Mouse (Mus musculus): ENCODE results near the gene Spock1. TPM values are rescaled to one million over a fixed set of nuclear protein-coding genes. Genes with fewer than 3 reads are reported as not detected.

Gene Spock1
- polyA plus RNA-seq, 1 experiment from 2014 or later = 104 TPM

GRCm38 (mm10) chr13:57736060-57736459 lies 172.1 kb downstream of the Spock1 start:
- Histone ChIP-seq H3K36me3 (replicated peaks; ENCODE audit: control insufficient read depth, insufficient read depth) (no peaks in the 10 kb centered on the region), H3K27ac (0 out of 2 replicates have a peak overlapping the region, but pooled peaks have one; percentile 11), H3K27me3 (ENCODE audit: control insufficient read depth, insufficient read depth, low read length) (no peaks in the 10 kb centered on the region), H3K4me2 (replicated peaks) (no peak overlapping the region), H3K9me3 (ENCODE audit: control insufficient read depth, low read length) (no peaks in the 10 kb centered on the region), H3K4me3 (replicated peaks; ENCODE audit: low read length) (no peak overlapping the region), H3K9ac (no peak overlapping the region), H3K4me1 (replicated peaks; ENCODE audit: control insufficient read depth, insufficient read depth, low read length) (peaks cover 25% of the 10 kb centered on the region)
- WGBS = 60% methylated on average over 7 of the region's 7 CpGs
- DNase-seq (ENCODE audit: low spot score) (no peak), ATAC-seq (ENCODE audit: low FRiP score) (no peak)

DNA sequence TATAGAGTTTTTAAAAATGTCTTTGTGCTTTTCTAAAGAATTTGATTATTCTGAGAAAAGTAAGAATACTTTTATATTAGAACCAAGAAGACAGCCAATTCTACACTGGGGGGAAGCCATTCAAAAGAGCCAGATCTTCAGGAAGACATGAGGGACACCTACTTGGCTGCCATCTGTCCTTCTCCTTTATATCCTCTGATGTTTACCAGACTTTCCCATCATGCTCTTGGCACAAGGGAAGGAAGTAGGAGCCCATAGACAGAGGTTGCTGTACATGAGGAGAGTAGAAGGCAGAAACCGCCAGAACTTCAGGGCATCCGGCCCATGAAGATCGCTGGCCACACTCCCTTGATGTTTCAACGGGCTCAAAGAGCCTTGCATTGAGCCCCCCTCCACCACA lies 173.6 kb downstream of the Spock1 start:
- Histone ChIP-seq H3K9ac (no peak overlapping the region), H3K36me3 (replicated peaks; ENCODE audit: control insufficient read depth, insufficient read depth) (no peaks in the 10 kb centered on the region), H3K4me1 (replicated peaks; ENCODE audit: control insufficient read depth, insufficient read depth, low read length) (peaks cover 25% of the 10 kb centered on the region), H3K9me3 (ENCODE audit: control insufficient read depth, low read length) (no peaks in the 10 kb centered on the region), H3K27me3 (ENCODE audit: control insufficient read depth, insufficient read depth, low read length) (no peaks in the 10 kb centered on the region), H3K27ac (no peak overlapping the region), H3K4me2 (replicated peaks) (no peak overlapping the region), H3K4me3 (replicated peaks; ENCODE audit: low read length) (no peak overlapping the region)
- DNase-seq (ENCODE audit: low spot score) (no peak), ATAC-seq (ENCODE audit: low FRiP score) (no peak)
- 84% methylated on average over 4 of the region's 4 CpGs for WGBS

DNA sequence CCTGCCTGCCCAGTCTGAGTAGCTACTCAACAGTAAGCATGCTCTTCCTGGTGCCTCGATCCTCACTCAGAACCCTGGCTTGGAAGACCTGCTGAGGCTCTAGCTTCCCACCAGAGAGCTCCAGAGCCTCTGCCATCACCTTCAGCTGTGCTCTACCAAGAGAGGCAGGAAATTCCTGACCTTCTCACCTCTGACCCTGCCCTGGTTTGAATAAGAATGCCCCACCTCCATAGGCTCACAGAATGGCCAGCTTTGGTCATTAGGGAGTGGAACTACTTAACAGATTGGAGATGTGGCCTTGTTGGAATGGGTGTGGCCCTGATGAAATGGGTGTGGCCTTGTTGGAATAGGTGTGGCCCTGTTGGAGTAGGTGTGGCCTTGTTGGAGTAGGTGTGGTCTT lies 174.6 kb downstream of the Spock1 start:
- 76% methylated on average over 1 of the region's 1 CpGs for WGBS
- DNase-seq (ENCODE audit: low spot score) (no peak), ATAC-seq (ENCODE audit: low FRiP score) (no peak)
- Histone ChIP-seq H3K4me3 (replicated peaks; ENCODE audit: low read length) (no peak overlapping the region), H3K9ac (no peak overlapping the region), H3K27me3 (ENCODE audit: control insufficient read depth, insufficient read depth, low read length) (no peaks in the 10 kb centered on the region), H3K9me3 (ENCODE audit: control insufficient read depth, low read length) (no peaks in the 10 kb centered on the region), H3K4me1 (replicated peaks; ENCODE audit: control insufficient read depth, insufficient read depth, low read length) (peaks cover 25% of the 10 kb centered on the region), H3K27ac (0 out of 2 replicates have a peak overlapping the region, but pooled peaks have one; percentile 33), H3K36me3 (replicated peaks; ENCODE audit: control insufficient read depth, insufficient read depth) (no peaks in the 10 kb centered on the region), H3K4me2 (replicated peaks) (no peak overlapping the region)

DNA sequence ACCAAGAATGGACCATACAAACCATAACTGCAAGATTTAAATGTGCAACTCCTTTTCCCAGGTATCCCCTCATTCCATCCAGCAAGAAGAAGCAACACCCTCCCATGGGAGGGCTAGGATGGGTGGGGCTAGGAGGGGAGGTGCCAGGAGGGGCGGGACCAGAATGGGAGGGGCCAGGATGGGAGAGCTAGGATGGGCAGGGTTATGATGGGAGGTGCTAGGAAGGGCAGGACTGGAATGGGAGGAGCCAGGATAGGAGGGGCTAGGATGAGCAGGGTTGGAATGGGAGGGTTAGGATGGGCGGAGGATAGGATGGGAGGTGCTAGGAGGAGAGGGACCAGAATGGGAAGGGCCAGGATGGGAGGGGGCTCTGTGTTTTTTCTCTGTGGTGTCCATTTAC lies 175.9 kb downstream of the Spock1 start:
- H3K27me3 ChIP-seq (ENCODE audit: control insufficient read depth, insufficient read depth, low read length) = no peaks in the 10 kb centered on the region
- H3K27ac ChIP-seq = no peak overlapping the region
- no peaks in the 10 kb centered on the region for H3K9me3 ChIP-seq (ENCODE audit: control insufficient read depth, low read length)
- H3K9ac ChIP-seq = no peak overlapping the region
- ATAC-seq (ENCODE audit: low FRiP score) (no peak), DNase-seq (ENCODE audit: low spot score) (no peak)
- no peaks in the 10 kb centered on the region for H3K36me3 ChIP-seq (replicated peaks; ENCODE audit: control insufficient read depth, insufficient read depth)
- H3K4me1 ChIP-seq (replicated peaks; ENCODE audit: control insufficient read depth, insufficient read depth, low read length) = peaks cover 25% of the 10 kb centered on the region
- 56% methylated on average over 2 of the region's 2 CpGs for WGBS
- no peak overlapping the region for H3K4me3 ChIP-seq (replicated peaks; ENCODE audit: low read length)
- no peak overlapping the region for H3K4me2 ChIP-seq (replicated peaks)

DNA sequence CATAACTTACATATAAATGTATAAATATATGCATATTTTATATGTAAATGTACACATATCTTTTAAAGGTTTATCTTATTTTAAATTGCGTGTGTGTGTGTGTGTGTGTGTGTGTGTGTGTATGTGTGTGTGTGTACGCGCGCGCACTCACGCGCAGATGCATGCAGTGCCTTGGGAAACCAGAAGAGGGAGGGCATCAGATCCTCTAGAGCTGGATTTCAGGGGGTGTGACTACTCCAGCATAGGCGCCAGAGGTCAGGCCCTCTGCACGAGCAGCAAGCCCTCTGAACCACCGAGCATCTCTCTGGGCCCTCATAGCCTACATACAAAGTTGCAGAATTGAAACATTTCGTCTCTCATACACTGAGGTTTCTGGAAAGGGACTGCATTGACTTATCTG lies 180.4 kb downstream of the Spock1 start:
- no peak overlapping the region for H3K4me3 ChIP-seq (replicated peaks; ENCODE audit: low read length)
- H3K9me3 ChIP-seq (ENCODE audit: control insufficient read depth, low read length) = no peaks in the 10 kb centered on the region
- H3K4me2 ChIP-seq (replicated peaks) = no peak overlapping the region
- H3K27ac ChIP-seq = no peak overlapping the region
- no peaks in the 10 kb centered on the region for H3K36me3 ChIP-seq (replicated peaks; ENCODE audit: control insufficient read depth, insufficient read depth)
- no peak overlapping the region for H3K9ac ChIP-seq
- no peaks in the 10 kb centered on the region for H3K27me3 ChIP-seq (ENCODE audit: control insufficient read depth, insufficient read depth, low read length)
- 96% methylated on average over 11 of the region's 11 CpGs for WGBS
- DNase-seq (ENCODE audit: low spot score) = no peak
- peaks cover 1% of the 10 kb centered on the region; the same call in 1 of the 2 replicates for H3K4me1 ChIP-seq (replicated peaks; ENCODE audit: control insufficient read depth, insufficient read depth, low read length)
- ATAC-seq (ENCODE audit: low FRiP score) = no peak

DNA sequence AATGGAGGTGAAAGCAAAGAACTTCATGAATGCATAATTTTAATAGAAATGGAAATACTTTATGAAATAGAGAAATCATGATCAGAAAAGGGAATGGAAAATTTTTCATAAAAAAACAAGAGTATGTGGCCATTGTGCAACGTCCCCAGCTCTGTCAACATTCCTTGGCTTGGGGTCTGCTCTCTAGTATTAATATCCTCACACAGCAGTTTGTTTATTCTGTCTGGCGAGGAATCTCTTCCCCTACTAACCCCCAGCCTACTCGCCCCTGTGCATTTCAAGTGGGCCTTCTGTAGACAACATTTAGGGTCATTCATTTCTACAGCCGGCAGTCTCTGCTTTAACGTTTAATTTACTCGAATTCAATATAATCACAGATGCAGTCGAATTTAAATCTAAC lies 181.5 kb downstream of the Spock1 start:
- no peak overlapping the region for H3K4me2 ChIP-seq (replicated peaks)
- no peak for DNase-seq (ENCODE audit: low spot score)
- peaks cover 4% of the 10 kb centered on the region; the same call in 1 of the 2 replicates for H3K4me1 ChIP-seq (replicated peaks; ENCODE audit: control insufficient read depth, insufficient read depth, low read length)
- H3K27ac ChIP-seq = no peak overlapping the region
- H3K36me3 ChIP-seq (replicated peaks; ENCODE audit: control insufficient read depth, insufficient read depth) = no peaks in the 10 kb centered on the region
- H3K4me3 ChIP-seq (replicated peaks; ENCODE audit: low read length) = no peak overlapping the region
- ATAC-seq (ENCODE audit: low FRiP score) = no peak
- WGBS = 93% methylated on average over 7 of the region's 7 CpGs
- H3K27me3 ChIP-seq (ENCODE audit: control insufficient read depth, insufficient read depth, low read length) = no peaks in the 10 kb centered on the region
- no peaks in the 10 kb centered on the region for H3K9me3 ChIP-seq (ENCODE audit: control insufficient read depth, low read length)
- no peak overlapping the region for H3K9ac ChIP-seq

DNA sequence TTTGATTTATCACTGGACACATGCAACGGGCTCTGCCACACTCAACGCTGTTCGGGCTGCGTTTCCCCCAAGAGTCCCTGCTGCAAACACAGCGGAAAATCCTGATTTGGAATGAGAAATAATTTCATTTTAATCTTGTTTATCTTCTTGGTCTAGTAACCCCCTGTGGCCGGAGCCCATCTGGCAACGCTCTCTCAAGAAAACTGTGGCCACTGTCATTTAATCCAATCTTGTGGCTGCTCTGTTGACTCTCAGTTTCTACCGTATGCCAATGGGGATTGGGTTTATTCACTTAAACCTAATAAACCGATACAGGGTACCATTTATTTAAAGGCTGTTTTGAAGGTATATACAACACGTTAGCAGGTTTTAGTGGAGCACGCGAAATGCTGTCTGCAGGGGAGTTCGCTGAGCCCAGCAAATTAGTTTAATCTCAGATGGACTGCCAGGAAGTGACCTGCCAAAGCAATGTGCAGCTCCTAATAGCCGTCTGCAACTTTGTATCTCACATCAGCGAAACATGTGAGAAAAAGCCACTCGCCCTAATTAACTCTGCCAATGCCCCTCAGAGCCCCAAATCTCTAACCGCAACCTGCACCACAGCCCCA lies 185.7 kb downstream of the Spock1 start:
- ATAC-seq (ENCODE audit: low FRiP score) (no peak), DNase-seq (ENCODE audit: low spot score) (no peak)
- no peak overlapping the region for H3K4me2 ChIP-seq (replicated peaks)

DNA sequence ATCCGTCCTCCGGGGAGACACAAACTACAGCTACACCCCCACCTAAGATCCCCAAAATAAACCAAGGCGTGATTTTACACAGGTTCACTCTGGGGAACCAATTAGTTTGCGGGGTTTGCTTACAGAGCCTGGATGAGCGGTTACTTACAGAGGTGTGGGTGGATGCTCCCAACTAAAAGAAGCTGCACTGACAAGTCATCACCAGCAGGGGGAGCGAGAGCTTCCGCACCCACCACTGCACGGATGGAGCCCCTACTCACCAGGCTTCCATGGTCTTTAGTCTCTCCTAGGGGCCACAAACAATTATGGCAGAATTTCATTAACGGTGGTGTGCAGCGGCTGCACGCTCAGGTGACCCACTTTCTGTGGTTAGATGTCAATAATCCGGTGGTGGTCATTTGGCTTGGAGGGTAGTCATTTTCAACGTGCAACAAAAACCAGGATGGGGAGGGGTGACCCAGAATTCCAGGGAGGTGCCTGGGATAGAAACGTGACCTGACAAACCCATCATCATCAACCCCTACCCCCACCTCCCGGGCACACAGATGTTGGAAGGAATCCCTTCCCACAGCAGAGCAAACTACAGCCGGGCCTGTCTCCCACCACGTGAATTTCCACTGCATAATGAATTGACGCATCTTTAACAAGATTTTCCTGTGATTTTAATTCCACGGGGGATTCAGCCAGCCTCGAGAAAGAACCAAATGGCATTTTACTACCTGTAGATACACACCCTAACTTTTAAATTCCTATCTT lies 186.4 kb downstream of the Spock1 start:
- WGBS = 50% methylated on average over 20 of the region's 20 CpGs
- no peaks in the 10 kb centered on the region for H3K36me3 ChIP-seq (replicated peaks; ENCODE audit: control insufficient read depth, insufficient read depth)
- H3K4me1 ChIP-seq (replicated peaks; ENCODE audit: control insufficient read depth, insufficient read depth, low read length) = peaks cover 6% of the 10 kb centered on the region; the same call in 1 of the 2 replicates
- H3K9me3 ChIP-seq (ENCODE audit: control insufficient read depth, low read length) = no peaks in the 10 kb centered on the region
- ATAC-seq (ENCODE audit: low FRiP score) (no peak), DNase-seq (ENCODE audit: low spot score) (no peak)
- no peaks in the 10 kb centered on the region for H3K27me3 ChIP-seq (ENCODE audit: control insufficient read depth, insufficient read depth, low read length)
- H3K9ac ChIP-seq = no peak overlapping the region
- no peak overlapping the region; the same call in 1 of the 2 replicates for H3K27ac ChIP-seq
- no peak overlapping the region for H3K4me3 ChIP-seq (replicated peaks; ENCODE audit: low read length)
- no peak overlapping the region for H3K4me2 ChIP-seq (replicated peaks)

More for the DNA sequence above, 185.7 kb downstream of the Spock1 start:
- Histone ChIP-seq H3K4me3 (replicated peaks; ENCODE audit: low read length) (no peak overlapping the region), H3K9me3 (ENCODE audit: control insufficient read depth, low read length) (no peaks in the 10 kb centered on the region), H3K27ac (no peak overlapping the region), H3K9ac (no peak overlapping the region), H3K27me3 (ENCODE audit: control insufficient read depth, insufficient read depth, low read length) (no peaks in the 10 kb centered on the region), H3K36me3 (replicated peaks; ENCODE audit: control insufficient read depth, insufficient read depth) (no peaks in the 10 kb centered on the region), H3K4me1 (replicated peaks; ENCODE audit: control insufficient read depth, insufficient read depth, low read length) (peaks cover 6% of the 10 kb centered on the region; the same call in 1 of the 2 replicates)
- WGBS = 43% methylated on average over 17 of the region's 17 CpGs

GRCm38 (mm10) chr13:57718087-57718486 lies 190.0 kb downstream of the Spock1 start:
- DNase-seq (ENCODE audit: low spot score) = no peak
- Histone ChIP-seq H3K4me3 (replicated peaks; ENCODE audit: low read length) (no peak overlapping the region), H3K9me3 (ENCODE audit: control insufficient read depth, low read length) (no peaks in the 10 kb centered on the region), H3K4me2 (replicated peaks) (no peak overlapping the region), H3K36me3 (replicated peaks; ENCODE audit: control insufficient read depth, insufficient read depth) (no peaks in the 10 kb centered on the region), H3K27me3 (ENCODE audit: control insufficient read depth, insufficient read depth, low read length) (no peaks in the 10 kb centered on the region), H3K4me1 (replicated peaks; ENCODE audit: control insufficient read depth, insufficient read depth, low read length) (0 out of 2 replicates have a peak, but pooled peaks cover 6% of the 10 kb centered on the region), H3K9ac (no peak overlapping the region), H3K27ac (no peak overlapping the region)
- no peak for ATAC-seq (ENCODE audit: low FRiP score)
- 12% methylated on average over 5 of the region's 5 CpGs for WGBS
